Mouse (Mus musculus) A20 (cell line): ENCODE results near the gene Eepd1.

Experiments used
- DNase-seq: peaks from one replicate; pipeline ENCODE4 v3.0.0-alpha.2; 2011; ENCODE audit warnings: low read depth, low spot score

The Eepd1 gene

GRCm38 (mm10) chr9:25532105-25532504 lies 50.8 kb downstream of the Eepd1 start:
- no peak for DNase-seq

- no peak for DNase-seq
Observed at GRCm38 (mm10) chr9:25535487-25535886, 54.1 kb downstream of the Eepd1 start.

- no peak for DNase-seq
Observed at GRCm38 (mm10) chr9:25539461-25539860, 58.1 kb downstream of the Eepd1 start.

- DNase-seq: peak; percentile 69
Observed at GRCm38 (mm10) chr9:25541355-25541754, 60.0 kb downstream of the Eepd1 start.

- no peak for DNase-seq
Observed at GRCm38 (mm10) chr9:25545212-25545611, 63.9 kb downstream of the Eepd1 start.

- peak; percentile 37 for DNase-seq
Observed at GRCm38 (mm10) chr9:25549130-25550060, 68.0 kb downstream of the Eepd1 start.

- DNase-seq: no peak
Observed at GRCm38 (mm10) chr9:25550196-25550595, 68.8 kb downstream of the Eepd1 start.

- no peak for DNase-seq
Observed at GRCm38 (mm10) chr9:25552532-25552931, 71.2 kb downstream of the Eepd1 start.

- DNase-seq: no peak
Observed at GRCm38 (mm10) chr9:25554246-25554803, 73.0 kb downstream of the Eepd1 start.

GRCm38 (mm10) chr9:25555261-25555660 lies 73.9 kb downstream of the Eepd1 start:
- DNase-seq: no peak

GRCm38 (mm10) chr9:25556008-25556407 lies 74.7 kb downstream of the Eepd1 start:
- DNase-seq: no peak

- DNase-seq: no peak
Observed at GRCm38 (mm10) chr9:25557378-25557777, 76.0 kb downstream of the Eepd1 start.

GRCm38 (mm10) chr9:25558834-25559233 lies 77.5 kb downstream of the Eepd1 start:
- DNase-seq: no peak

GRCm38 (mm10) chr9:25560016-25560758 lies 78.8 kb downstream of the Eepd1 start:
- DNase-seq: no peak

GRCm38 (mm10) chr9:25561143-25561542 lies 79.8 kb downstream of the Eepd1 start:
- DNase-seq: no peak

- no peak for DNase-seq
Observed at GRCm38 (mm10) chr9:25563806-25564205, 82.5 kb downstream of the Eepd1 start.

- DNase-seq: no peak
Observed at GRCm38 (mm10) chr9:25567071-25567470, 85.7 kb downstream of the Eepd1 start.

- no peak for DNase-seq
Observed at GRCm38 (mm10) chr9:25568783-25569182, 87.4 kb downstream of the Eepd1 start.

- DNase-seq: no peak
Observed at GRCm38 (mm10) chr9:25570011-25570410, 88.7 kb downstream of the Eepd1 start.

GRCm38 (mm10) chr9:25570436-25570835 lies 89.1 kb downstream of the Eepd1 start:
- DNase-seq: no peak

GRCm38 (mm10) chr9:25571381-25571780 lies 90.0 kb downstream of the Eepd1 start:
- no peak for DNase-seq

GRCm38 (mm10) chr9:25573753-25574152 lies 92.4 kb downstream of the Eepd1 start:
- no peak for DNase-seq
